Mouse (Mus musculus) v-Abl transformed pro-B cells (cell line): ENCODE data around the gene Dlx3.

Experiments used
- in situ Hi-C, 2 experiments: fragments of 400-800 bp; cut with MboI; formaldehyde crosslinking; loops; one replicate each; pipeline ENCODE4 v1.15.1; 2025; ENCODE audit not compliant: unreplicated experiment in 2 of 2

Dlx3 gene

DNA sequence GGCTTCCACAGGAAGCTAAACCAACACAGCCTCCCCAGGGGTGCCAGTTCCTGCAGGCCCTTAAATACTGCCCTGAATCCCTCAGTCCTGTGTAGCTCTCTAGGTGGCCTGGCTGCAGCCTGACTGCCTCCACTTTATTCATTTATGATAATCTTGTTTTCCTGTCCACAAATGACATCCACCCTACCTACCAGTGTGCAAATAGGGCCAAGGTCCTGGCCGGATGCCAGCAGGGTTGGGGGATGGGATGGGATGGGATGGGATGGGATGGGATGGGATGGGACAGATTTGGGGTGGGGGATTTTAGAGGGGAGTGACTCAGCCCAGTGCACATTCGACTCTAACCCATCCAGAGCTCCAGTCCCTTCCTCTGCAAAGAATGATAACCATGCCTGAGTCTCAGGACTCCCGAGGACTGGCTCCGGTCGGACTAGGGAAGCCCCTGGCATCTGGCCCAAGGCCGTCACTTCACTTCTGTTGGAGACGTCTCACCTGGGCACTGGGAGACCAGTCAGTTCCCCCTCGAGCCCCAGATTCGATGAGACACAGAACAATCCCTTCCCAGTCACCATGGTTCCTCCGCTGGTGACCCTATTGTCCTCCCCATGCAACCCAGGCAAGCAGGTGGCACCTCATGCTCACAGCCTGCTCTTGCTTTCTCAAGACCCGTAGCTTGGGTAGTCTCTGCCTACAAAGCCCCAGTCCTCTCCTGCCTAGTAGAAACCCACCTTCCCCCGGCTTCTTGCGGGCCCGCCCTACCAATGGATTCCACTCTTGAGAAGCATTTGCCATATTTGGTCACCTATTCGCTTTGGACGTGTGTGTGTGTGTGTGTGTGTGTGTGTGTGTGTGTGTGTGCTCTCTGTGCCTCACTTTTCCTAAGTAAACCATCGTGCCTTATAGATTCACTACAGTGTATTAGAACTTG is 32.4 kb upstream of the Dlx3 start:
- in situ Hi-C loops = no loop called here

- in situ Hi-C loops = no loop called here
Observed at GRCm38 (mm10) chr11:95088286-95088685, 31.6 kb upstream of the Dlx3 start.

GRCm38 (mm10) chr11:95088857-95089779 is 30.8 kb upstream of the Dlx3 start:
- in situ Hi-C loops = no loop called here

GRCm38 (mm10) chr11:95093077-95093476 is 26.8 kb upstream of the Dlx3 start:
- in situ Hi-C loops = no loop called here

DNA sequence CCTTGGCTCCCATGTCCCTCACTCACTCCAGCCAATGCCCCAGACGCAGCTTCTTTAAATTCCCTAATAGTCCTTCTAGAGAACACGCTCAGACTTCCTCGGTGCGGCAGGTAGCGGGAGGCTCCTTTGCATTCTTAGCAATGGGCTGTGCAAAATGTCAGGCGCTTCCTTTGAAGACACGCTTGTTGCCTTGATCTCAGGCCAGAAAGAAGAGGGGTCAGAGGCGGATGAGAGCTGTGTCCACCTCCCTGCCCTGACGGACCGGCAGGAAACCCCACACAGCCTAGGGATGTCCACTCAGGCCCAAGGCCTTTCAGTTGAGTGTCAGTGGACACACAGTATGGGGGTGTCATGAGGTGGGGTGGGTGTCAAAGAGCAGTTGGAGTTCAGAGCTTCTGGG is 24.3 kb upstream of the Dlx3 start:
- in situ Hi-C loops = no loop called here

- in situ Hi-C loops = no loop called here
Observed at GRCm38 (mm10) chr11:95096608-95097373, 23.1 kb upstream of the Dlx3 start.

DNA sequence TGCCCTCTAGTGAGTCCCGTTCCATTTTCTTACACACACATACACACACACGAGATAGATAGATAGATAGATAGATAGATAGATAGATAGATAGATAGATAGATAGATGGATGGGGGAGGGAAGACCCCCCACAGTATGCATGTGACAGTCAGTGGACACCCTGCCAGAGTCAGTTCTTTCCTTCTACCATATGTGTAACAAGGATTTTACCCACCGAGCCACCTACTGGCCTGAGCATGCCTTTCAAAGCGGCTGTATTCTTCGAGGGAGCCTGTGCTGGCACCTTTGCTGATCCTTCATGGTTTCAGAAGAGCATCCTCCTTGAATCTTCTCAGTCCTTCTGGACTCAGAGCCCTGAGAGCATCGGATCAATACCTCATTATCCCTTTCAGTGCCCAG is 22.0 kb upstream of the Dlx3 start:
- in situ Hi-C loops = no loop called here

GRCm38 (mm10) chr11:95098346-95099095 is 21.4 kb upstream of the Dlx3 start:
- in situ Hi-C loops = no loop called here

DNA sequence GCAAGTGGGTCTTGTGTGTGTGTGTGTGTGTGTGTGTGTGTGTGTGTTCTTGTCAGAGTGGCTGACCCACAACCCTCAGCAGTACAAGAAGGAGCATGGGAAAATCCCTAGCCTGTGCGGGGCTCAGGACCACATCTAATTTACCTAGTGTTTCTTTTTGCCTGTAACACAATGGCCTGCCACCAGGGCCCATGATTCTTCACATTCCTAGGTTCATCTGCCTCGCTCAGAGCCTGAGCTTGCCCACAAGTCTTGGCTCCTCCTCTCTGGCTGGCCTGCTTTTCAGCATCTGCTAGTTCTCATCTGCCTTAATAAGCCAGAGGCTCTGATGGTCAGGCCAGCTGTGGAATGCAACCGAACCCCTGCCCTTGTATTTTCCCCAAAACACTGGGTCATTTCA is 19.5 kb upstream of the Dlx3 start:
- in situ Hi-C loops = loop anchor here in 1 of 2 experiments (10.0 to 25.0 kb wide), 2 partner anchors 136 to 287 kb away; partner anchors contain the start of genes Hils1 and Slc35b1

DNA sequence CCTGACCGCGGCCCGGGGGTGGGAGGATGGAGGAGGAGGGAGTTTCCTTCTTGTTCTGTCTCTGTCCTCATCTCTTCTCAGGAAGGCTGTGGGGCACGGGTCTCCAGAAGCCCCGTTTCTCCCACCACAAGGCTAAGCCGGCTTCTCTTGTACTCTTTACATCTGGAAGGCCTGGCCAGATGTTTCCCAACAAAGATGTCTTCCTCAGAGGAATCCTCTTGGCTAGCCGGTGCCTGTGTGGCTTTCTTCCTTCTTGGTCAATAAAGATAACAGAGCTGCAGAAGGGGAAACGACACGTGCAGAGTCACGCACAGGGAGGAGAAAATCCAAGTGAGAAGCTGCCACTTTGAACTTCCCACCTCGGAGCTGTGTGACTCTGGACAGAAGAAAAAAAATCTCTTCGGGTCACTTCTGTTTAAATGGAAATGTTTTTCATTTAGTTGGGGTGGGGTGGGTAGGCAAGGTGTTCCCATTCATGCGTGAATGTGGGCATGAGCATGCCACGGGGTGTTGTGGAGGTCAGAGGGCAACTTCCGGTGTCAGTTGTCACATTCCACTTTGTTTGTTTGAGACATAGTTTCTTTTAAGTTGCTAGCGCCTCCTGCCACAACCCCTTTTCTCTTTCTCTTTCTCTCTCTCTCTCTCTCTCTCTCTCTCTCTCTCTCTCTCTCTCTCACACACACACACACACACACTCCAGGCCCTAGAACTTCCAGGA is 18.7 kb upstream of the Dlx3 start:
- in situ Hi-C loops = loop anchor here in 1 of 2 experiments (10.0 to 25.0 kb wide), 2 partner anchors 136 to 286 kb away; partner anchors contain the start of genes Hils1 and Slc35b1

DNA sequence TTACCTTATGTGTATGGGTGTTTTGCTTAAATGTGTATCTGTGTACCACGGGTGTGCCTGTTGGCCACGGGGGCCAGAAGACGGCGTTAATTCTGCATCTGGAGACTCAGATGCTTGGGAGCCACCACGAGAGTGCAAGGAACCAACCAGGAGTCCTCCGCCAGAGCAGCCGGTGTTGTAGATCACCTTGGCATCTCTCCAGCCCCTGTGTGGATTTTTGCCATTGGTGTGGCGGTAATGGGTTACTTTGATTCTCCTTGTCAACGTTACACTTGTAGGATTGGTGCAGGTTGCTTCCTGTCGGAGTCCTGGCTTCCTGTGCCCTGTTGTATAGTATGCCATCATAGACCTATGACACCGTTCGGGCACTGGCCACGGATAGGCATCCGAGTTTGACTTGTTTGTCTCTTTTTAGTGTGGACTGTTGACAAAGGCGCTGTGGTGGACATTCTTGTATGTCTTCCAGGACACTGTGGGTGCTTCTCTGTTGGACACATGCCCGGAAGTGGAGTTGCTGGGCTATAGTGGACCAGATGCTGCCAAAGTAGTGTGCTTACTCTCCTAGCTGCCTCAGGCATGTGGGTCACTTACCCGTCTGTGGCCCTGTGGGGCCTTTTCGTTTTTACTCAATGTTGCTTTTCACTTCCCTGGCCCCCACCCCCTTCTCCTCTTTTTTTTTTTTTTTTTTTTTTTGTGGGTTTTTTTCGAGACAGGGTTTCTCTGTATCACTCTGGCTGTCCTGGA is 17.6 kb upstream of the Dlx3 start:
- in situ Hi-C loops = loop anchor here in 1 of 2 experiments (10.0 to 25.0 kb wide), 2 partner anchors 138 to 285 kb away; partner anchors contain the start of genes Hils1 and Slc35b1

GRCm38 (mm10) chr11:95104266-95104665 is 15.7 kb upstream of the Dlx3 start:
- in situ Hi-C loops = loop anchor here in 1 of 2 experiments (10.0 to 25.0 kb wide), 2 partner anchors 139 to 283 kb away; partner anchors contain the start of genes Hils1 and Slc35b1

GRCm38 (mm10) chr11:95105274-95105874 is 14.5 kb upstream of the Dlx3 start:
- in situ Hi-C loops = loop anchor here (5.0 to 25.0 kb wide), 5 partner anchors 58 to 282 kb away; partner anchors contain the start of genes Col1a1 (in 1 of the 2), Hils1 (in 1 of the 2) and Slc35b1 (in 1 of the 2)

- in situ Hi-C loops = loop anchor here (5.0 to 25.0 kb wide), 5 partner anchors 59 to 281 kb away; partner anchors contain the start of genes Col1a1 (in 1 of the 2), Hils1 (in 1 of the 2) and Slc35b1 (in 1 of the 2)
Observed at GRCm38 (mm10) chr11:95106440-95107236, 13.3 kb upstream of the Dlx3 start.

- in situ Hi-C loops = loop anchor here (5.0 to 25.0 kb wide), 5 partner anchors 62 to 278 kb away; partner anchors contain the start of genes Col1a1 (in 1 of the 2), Hils1 (in 1 of the 2) and Slc35b1 (in 1 of the 2)
Observed at GRCm38 (mm10) chr11:95109000-95109399, 10.9 kb upstream of the Dlx3 start.

GRCm38 (mm10) chr11:95110081-95110480 is 9.8 kb upstream of the Dlx3 start:
- in situ Hi-C loops = loop anchor here (5.0 to 25.0 kb wide), 3 partner anchors 277 to 412 kb away; partner anchors contain the start of gene Slc35b1 (in 1 of the 2)
